8 mouse cellular contexts compared by ENCODE assay signal in the genomic region with DNA sequence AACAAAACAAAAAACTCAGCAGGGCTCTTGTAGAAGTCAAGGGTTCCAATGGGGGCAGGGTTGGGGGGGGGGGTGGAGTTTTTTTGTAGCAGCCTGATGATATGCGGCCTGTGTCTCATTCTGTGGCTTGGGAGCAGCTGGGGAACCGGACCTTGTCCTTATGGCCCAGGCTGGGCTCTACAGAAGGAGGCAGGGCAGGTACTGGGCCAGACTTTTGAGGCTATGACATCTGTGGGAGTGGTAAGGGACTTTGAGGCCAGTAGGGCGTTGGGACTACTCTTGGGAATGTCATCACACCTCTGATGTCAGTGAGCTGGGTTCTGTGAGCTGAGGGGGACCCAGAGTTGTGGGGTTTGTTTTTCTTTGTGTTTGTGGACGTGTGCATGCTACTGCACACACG.
DNase-seq lines count a peak whose midpoint lies in the region; ATAC-seq and TF ChIP-seq lines count a peak whose summit lies in the region.

No protein-coding gene starts in this region.

- intact Hi-C loops in left cerebral cortex, postnatal 14 days (cut with DNase I) = no loop called here

- ATAC-seq in intestine, embryonic 16.5 days = no peak
- no peak for ATAC-seq in intestine, embryonic 15.5 days
- ATAC-seq in liver, embryonic 15.5 days (ENCODE audit: insufficient read depth) = no peak
- ATAC-seq in activated CD4-positive, CD25-positive, alpha-beta regulatory T cell, adult 4 months = no peak

- 59% methylated on average over 5 of the region's 5 CpGs for WGBS in intestine, embryonic 16.5 days
- 79% methylated on average over 5 of the region's 5 CpGs for WGBS in intestine, embryonic 15.5 days
- WGBS in liver, embryonic 15.5 days (ENCODE audit: insufficient replicate concordance) = 51% methylated on average over 5 of the region's 5 CpGs

- no peak overlapping the region for H3K4me2 ChIP-seq in intestine, embryonic 16.5 days (ENCODE audit: low read depth, low read length)
- H3K4me2 ChIP-seq in intestine, embryonic 15.5 days (replicated peaks) = no peak overlapping the region
- peak overlapping the region; percentile 96; the same call in 1 of the 2 replicates for H3K4me2 ChIP-seq in liver, embryonic 15.5 days

- no peaks in the 10 kb centered on the region for H3K36me3 ChIP-seq in intestine, embryonic 16.5 days (ENCODE audit: control insufficient read depth, insufficient read depth, low read length)
- H3K36me3 ChIP-seq in intestine, embryonic 15.5 days = no peaks in the 10 kb centered on the region
- peaks cover 0 to 58% of the 10 kb centered on the region in 2 experiments; a peak in 3 of 4 replicates for H3K36me3 ChIP-seq in MEL (ENCODE audit: control insufficient read depth in 1 of 2, insufficient read depth in 2 of 2, low read length in 2 of 2)
- peaks cover 11% of the 10 kb centered on the region; the same call in 1 of the 2 replicates for H3K36me3 ChIP-seq in liver, embryonic 15.5 days (replicated peaks)

- no peak overlapping the region for H3K4me3 ChIP-seq in intestine, embryonic 16.5 days (ENCODE audit: low read length)
- no peak overlapping the region for H3K4me3 ChIP-seq in intestine, embryonic 15.5 days (replicated peaks)
- H3K4me3 ChIP-seq in MEL (ENCODE audit: control insufficient read depth in 1 of 2, insufficient read depth in 1 of 2, low read depth in 2 of 2, low read length in 2 of 2) = peak overlapping the region; percentile 85 to 93; a peak in 2 of 4 replicates
- H3K4me3 ChIP-seq in liver, embryonic 15.5 days (replicated peaks) = no peak overlapping the region

- no peaks in the 10 kb centered on the region for H3K27me3 ChIP-seq in intestine, embryonic 16.5 days (replicated peaks; ENCODE audit: control insufficient read depth, insufficient read depth, low read length)
- no peaks in the 10 kb centered on the region for H3K27me3 ChIP-seq in intestine, embryonic 15.5 days (replicated peaks)
- H3K27me3 ChIP-seq in MEL (ENCODE audit: control insufficient read depth in 1 of 2, insufficient read depth in 2 of 2, low read length in 2 of 2) = no peaks in the 10 kb centered on the region
- no peaks in the 10 kb centered on the region for H3K27me3 ChIP-seq in liver, embryonic 15.5 days

- no peak for TF ChIP-seq RAD21 in MEL (IDR thresholded peaks at IDR 0.05; ENCODE audit: low read depth, low read length)

- no peak for TF ChIP-seq POLR2A in MEL (IDR thresholded peaks at IDR 0.05; ENCODE audit: control insufficient read depth in 1 of 2, insufficient read depth in 1 of 2, low read depth in 1 of 2, low read length in 2 of 2, poor library complexity in 1 of 2)

- H3K27ac ChIP-seq in intestine, embryonic 16.5 days (ENCODE audit: low read length) = no peak overlapping the region
- no peak overlapping the region; the same call in 1 of the 2 replicates for H3K27ac ChIP-seq in intestine, embryonic 15.5 days
- H3K27ac ChIP-seq in MEL (ENCODE audit: control insufficient read depth, low read depth, low read length) = peak overlapping the region; percentile 51
- peak overlapping the region; percentile 84 for H3K27ac ChIP-seq in liver, embryonic 15.5 days (replicated peaks)

- peaks cover 88% of the 10 kb centered on the region for H3K4me1 ChIP-seq in intestine, embryonic 16.5 days (ENCODE audit: control insufficient read depth, insufficient read depth, low read length)
- peaks cover 84% of the 10 kb centered on the region for H3K4me1 ChIP-seq in intestine, embryonic 15.5 days (replicated peaks)
- peaks cover 16 to 64% of the 10 kb centered on the region in 2 experiments for H3K4me1 ChIP-seq in MEL (ENCODE audit: control insufficient read depth in 1 of 2, insufficient read depth in 2 of 2, low read length in 2 of 2)
- H3K4me1 ChIP-seq in liver, embryonic 15.5 days (replicated peaks) = peaks cover 100% of the 10 kb centered on the region

- peaks cover 100% of the 10 kb centered on the region for H3K79me2 ChIP-seq in MEL (ENCODE audit: control insufficient read depth, insufficient read depth, low read length, poor library complexity)

- H3K9me3 ChIP-seq in intestine, embryonic 16.5 days (ENCODE audit: control insufficient read depth, low read length) = no peaks in the 10 kb centered on the region
- no peaks in the 10 kb centered on the region for H3K9me3 ChIP-seq in intestine, embryonic 15.5 days
- H3K9me3 ChIP-seq in MEL (replicated peaks; ENCODE audit: insufficient read depth, low read length) = no peaks in the 10 kb centered on the region
- H3K9me3 ChIP-seq in liver, embryonic 15.5 days (replicated peaks) = no peaks in the 10 kb centered on the region

- H3K9ac ChIP-seq in intestine, embryonic 16.5 days (ENCODE audit: low read depth, low read length) = 0 out of 2 replicates have a peak overlapping the region, but pooled peaks have one; percentile 54
- no peak overlapping the region for H3K9ac ChIP-seq in intestine, embryonic 15.5 days
- H3K9ac ChIP-seq in MEL (ENCODE audit: control insufficient read depth, low read depth, low read length, poor library complexity, severe bottlenecking) = peak overlapping the region; percentile 89
- 0 out of 2 replicates have a peak overlapping the region, but pooled peaks have one; percentile 16 for H3K9ac ChIP-seq in liver, embryonic 15.5 days

- DNase-seq in 3134 (ENCODE audit: extremely low read depth, insufficient read length, low spot score) (peak; percentile 28), MEL (ENCODE audit: low read depth, low spot score) (no peak)
- no peak for DNase-seq in adrenal gland, postnatal 14 days
- no peak for DNase-seq in left cerebral cortex, postnatal 14 days (ENCODE audit: low spot score in 2 of 2)

- TF ChIP-seq EP300 in MEL (IDR thresholded peaks at IDR 0.05; ENCODE audit: low read depth in 1 of 2, low read length in 2 of 2) = no peak

- no peak for TF ChIP-seq CTCF in MEL (IDR thresholded peaks at IDR 0.05 in 2 of 3, conservative IDR thresholded peaks at IDR 0.05 in 1 of 3; ENCODE audit: control insufficient read depth in 1 of 3, insufficient read depth in 1 of 3, low read depth in 2 of 3, low read length in 3 of 3, poor library complexity in 1 of 3, severe bottlenecking in 1 of 3)

TF ChIP-seq in MEL, 35 proteins besides CTCF, POLR2A, EP300 and RAD21:
- no peak for TF ChIP-seq USF1 (IDR thresholded peaks at IDR 0.05; ENCODE audit: low read depth, low read length)

Comparison
In these comparisons a context has a peak if more than half of its experiments do, and no peak if none do; other contexts are left out.
1. H3K27ac ChIP-seq: peak in MEL (single experiment) and liver, embryonic 15.5 days (single experiment); none in intestine, embryonic 16.5 days (single experiment) and intestine, embryonic 15.5 days (single experiment).
2. H3K4me3 ChIP-seq: peak in MEL (2 of 2); none in intestine, embryonic 16.5 days (single experiment), intestine, embryonic 15.5 days (single experiment) and liver, embryonic 15.5 days (single experiment).